Mouse (Mus musculus) neural tube, embryonic 11.5 days (tissue): ENCODE results near the gene Apobec2. TPM values are rescaled to one million over a fixed set of nuclear protein-coding genes. Genes with fewer than 3 reads are reported as not detected.
A peak's percentile ranks its signal among the peaks of the same experiment; 100 is the strongest.

ENCODE experiments used
- ATAC-seq: fragments of 200-750 bp; cut with Nextera tagmentation; 2 replicates; pipeline ENCODE4 v1.8.0; 2017; ENCODE audit warnings: moderate number of reproducible peaks, mild to moderate bottlenecking, moderate TSS enrichment, moderate library complexity; ENCODE audit not compliant: insufficient read depth, low FRiP score, low TSS enrichment
- DNase-seq: peaks from one replicate; pipeline ENCODE4 v3.0.0-alpha.2; 2015; ENCODE audit warnings: low spot score
- H3K27ac ChIP-seq: fragments of 300-500 bp; sonication (generic); 2 replicates; pipeline ENCODE4 v1.5.1; 2014; ENCODE audit warnings: low read depth, mild to moderate bottlenecking, low read length
- H3K27me3 ChIP-seq: fragments of 300-500 bp; sonication (generic); 2 replicates; pipeline ENCODE4 v1.6.1; 2014; ENCODE audit warnings: mild to moderate bottlenecking, low read length, mixed read lengths; ENCODE audit not compliant: control insufficient read depth, insufficient read depth
- H3K36me3 ChIP-seq: fragments of 300-500 bp; sonication (generic); 2 replicates; pipeline ENCODE4 v1.6.1; 2014; ENCODE audit warnings: mild to moderate bottlenecking, low read length, moderate library complexity, mixed read lengths; ENCODE audit not compliant: control insufficient read depth, insufficient read depth
- H3K4me1 ChIP-seq: fragments of 300-500 bp; sonication (generic); 2 replicates; pipeline ENCODE4 v1.6.1; 2014; ENCODE audit warnings: low read length, mixed read lengths; ENCODE audit not compliant: control insufficient read depth, insufficient read depth
- H3K4me2 ChIP-seq: fragments of 300-500 bp; sonication (generic); 2 replicates; pipeline ENCODE4 v1.6.1; 2014; ENCODE audit warnings: low read depth, mild to moderate bottlenecking, moderate library complexity
- H3K4me3 ChIP-seq: fragments of 300-500 bp; sonication (generic); 2 replicates; pipeline ENCODE4 v1.5.1; 2014; ENCODE audit warnings: low read depth, low read length
- H3K9ac ChIP-seq: fragments of 300-500 bp; sonication (generic); 2 replicates; pipeline ENCODE4 v1.6.1; 2014; ENCODE audit warnings: mild to moderate bottlenecking, low read length
- H3K9me3 ChIP-seq: fragments of 300-500 bp; sonication (generic); 2 replicates; pipeline ENCODE4 v1.6.1; 2016; ENCODE audit warnings: low read length; ENCODE audit not compliant: control insufficient read depth
- WGBS: fragments of 180-500 bp; shearing (Covaris S2); extraction: QIAGEN DNeasy Blood & Tissue Kit; methylation state at CpG from one replicate; pipeline ENCODE4 v1.1.7; 2014; 5-methylcytosine and 5-hydroxymethylcytosine counted together
- polyA plus RNA-seq: library from polyadenylated mRNA; unstranded; fragments of >200 nt; fragmentation: Nextera tagmentation; extraction: Ambion mirVana; gene quantifications from 2 replicates; pipeline ENCODE4 v1.2.1, GENCODE M21; 2014

Apobec2 gene
- polyA plus RNA-seq, 1 experiment from 2014 or later, result 5.7 TPM

GRCm38 (mm10) chr17:48418174-48418573 is 14.6 kb downstream of the Apobec2 start:
- H3K36me3 ChIP-seq, result no peaks in the 10 kb centered on the region; the same call in 1 of the 2 replicates
- no peak for ATAC-seq
- H3K4me3 ChIP-seq, result no peak overlapping the region
- no peaks in the 10 kb centered on the region for H3K4me1 ChIP-seq
- H3K9me3 ChIP-seq, result no peaks in the 10 kb centered on the region
- no peak overlapping the region for H3K27ac ChIP-seq
- no peak for DNase-seq
- H3K27me3 ChIP-seq, result no peaks in the 10 kb centered on the region
- 84% methylated on average over 7 of the region's 7 CpGs for WGBS
- H3K9ac ChIP-seq, result no peak overlapping the region
- H3K4me2 ChIP-seq, result no peak overlapping the region

GRCm38 (mm10) chr17:48417521-48417920 is 15.2 kb downstream of the Apobec2 start:
- Histone ChIP-seq H3K9me3 (no peaks in the 10 kb centered on the region), H3K4me1 (no peaks in the 10 kb centered on the region), H3K27ac (no peak overlapping the region), H3K9ac (no peak overlapping the region), H3K36me3 (no peaks in the 10 kb centered on the region; the same call in 1 of the 2 replicates), H3K27me3 (no peaks in the 10 kb centered on the region), H3K4me2 (no peak overlapping the region), H3K4me3 (no peak overlapping the region)
- DNase-seq (no peak), ATAC-seq (no peak)
- WGBS, result 96% methylated on average over 6 of the region's 6 CpGs

GRCm38 (mm10) chr17:48416425-48417195 is 16.1 kb downstream of the Apobec2 start:
- H3K27ac ChIP-seq, result no peak overlapping the region
- 0 out of 2 replicates have a peak, but pooled peaks cover under 1% of the 10 kb centered on the region for H3K4me1 ChIP-seq
- no peaks in the 10 kb centered on the region for H3K27me3 ChIP-seq
- ATAC-seq, result no peak
- peak; percentile 61 for DNase-seq
- no peaks in the 10 kb centered on the region; the same call in 1 of the 2 replicates for H3K36me3 ChIP-seq
- no peak overlapping the region for H3K4me3 ChIP-seq
- no peak overlapping the region for H3K9ac ChIP-seq
- H3K9me3 ChIP-seq, result no peaks in the 10 kb centered on the region
- H3K4me2 ChIP-seq, result no peak overlapping the region
- 91% methylated on average over 14 of the region's 14 CpGs for WGBS

GRCm38 (mm10) chr17:48416011-48416410 is 16.7 kb downstream of the Apobec2 start:
- Histone ChIP-seq H3K9me3 (no peaks in the 10 kb centered on the region), H3K4me1 (0 out of 2 replicates have a peak, but pooled peaks cover 4% of the 10 kb centered on the region), H3K36me3 (no peaks in the 10 kb centered on the region; the same call in 1 of the 2 replicates), H3K9ac (no peak overlapping the region), H3K4me2 (no peak overlapping the region), H3K27ac (no peak overlapping the region), H3K27me3 (no peaks in the 10 kb centered on the region), H3K4me3 (no peak overlapping the region)
- WGBS, result 83% methylated on average over 7 of the region's 7 CpGs
- no peak for DNase-seq
- ATAC-seq, result no peak

- Histone ChIP-seq H3K27ac (no peak overlapping the region), H3K27me3 (no peaks in the 10 kb centered on the region)
- WGBS, result 77% methylated on average over 8 of the region's 8 CpGs
Measured at GRCm38 (mm10) chr17:48411241-48411640, 21.5 kb downstream of the Apobec2 start.

GRCm38 (mm10) chr17:48410299-48410785 is 22.4 kb downstream of the Apobec2 start:
- H3K4me1 ChIP-seq, result peaks cover 12% of the 10 kb centered on the region
- no peaks in the 10 kb centered on the region for H3K27me3 ChIP-seq
- peak overlapping the region; percentile 50 for H3K4me2 ChIP-seq
- peak overlapping the region; percentile 93 for H3K4me3 ChIP-seq
- H3K36me3 ChIP-seq, result no peaks in the 10 kb centered on the region; the same call in 1 of the 2 replicates
- ATAC-seq (peak; percentile 15), DNase-seq (no peak)
- peak overlapping the region; percentile 87 for H3K9ac ChIP-seq
- H3K9me3 ChIP-seq, result no peaks in the 10 kb centered on the region
- WGBS, result 0% methylated on average over 13 of the region's 13 CpGs
- H3K27ac ChIP-seq, result peak overlapping the region; percentile 100

More at GRCm38 (mm10) chr17:48411241-48411640, 21.5 kb downstream of the Apobec2 start:
- no peak for ATAC-seq
- DNase-seq, result no peak
- Histone ChIP-seq H3K4me1 (peaks cover 12% of the 10 kb centered on the region), H3K4me2 (peak overlapping the region; percentile 50), H3K9me3 (no peaks in the 10 kb centered on the region), H3K36me3 (no peaks in the 10 kb centered on the region; the same call in 1 of the 2 replicates), H3K9ac (peak overlapping the region; percentile 87), H3K4me3 (peak overlapping the region; percentile 93)

- no peaks in the 10 kb centered on the region; the same call in 1 of the 2 replicates for H3K36me3 ChIP-seq
- H3K27me3 ChIP-seq, result no peaks in the 10 kb centered on the region
- H3K4me3 ChIP-seq, result peak within 1 kb of the TSS; percentile 93
- DNase-seq (peak; percentile 100), ATAC-seq (peak; percentile 96)
- H3K9me3 ChIP-seq, result no peaks in the 10 kb centered on the region
- peak within 1 kb of the TSS; percentile 99 for H3K9ac ChIP-seq
- peaks cover 12% of the 10 kb centered on the region for H3K4me1 ChIP-seq
- H3K27ac ChIP-seq, result peak within 1 kb of the TSS; percentile 100
- peak within 1 kb of the TSS; percentile 53 for H3K4me2 ChIP-seq
- under 1% methylated on average over 80 of the region's 84 CpGs for WGBS
Measured at GRCm38 (mm10) chr17:48409380-48410298, 23.1 kb downstream of the Apobec2 start, which contains the start of the genes Nfya and Oard1. Gene Nfya (minus strand): TSS chr17:48409906. Gene Oard1 (plus strand): TSS chr17:48410014.

- H3K9ac ChIP-seq, result peak overlapping the region; percentile 99
- no peaks in the 10 kb centered on the region for H3K27me3 ChIP-seq
- H3K27ac ChIP-seq, result peak overlapping the region; percentile 100
- peak; percentile 79 for DNase-seq
- ATAC-seq, result peak; percentile 35
- H3K4me1 ChIP-seq, result peaks cover 12% of the 10 kb centered on the region
- H3K36me3 ChIP-seq, result no peaks in the 10 kb centered on the region; the same call in 1 of the 2 replicates
- H3K9me3 ChIP-seq, result no peaks in the 10 kb centered on the region
- peak overlapping the region; percentile 53 for H3K4me2 ChIP-seq
- WGBS, result under 1% methylated on average over 45 of the region's 47 CpGs
- H3K4me3 ChIP-seq, result peak overlapping the region; percentile 93
Measured at GRCm38 (mm10) chr17:48408526-48409291, 24.0 kb downstream of the Apobec2 start.
